Mouse (Mus musculus): Measurements from ENCODE around the gene Sema4a. TPM values are rescaled to one million over a fixed set of nuclear protein-coding genes. Genes with fewer than 3 reads are reported as not detected.

Sema4a gene
- polyA plus RNA-seq, 1 experiment from 2014 or later, result 13.6 TPM

DNA sequence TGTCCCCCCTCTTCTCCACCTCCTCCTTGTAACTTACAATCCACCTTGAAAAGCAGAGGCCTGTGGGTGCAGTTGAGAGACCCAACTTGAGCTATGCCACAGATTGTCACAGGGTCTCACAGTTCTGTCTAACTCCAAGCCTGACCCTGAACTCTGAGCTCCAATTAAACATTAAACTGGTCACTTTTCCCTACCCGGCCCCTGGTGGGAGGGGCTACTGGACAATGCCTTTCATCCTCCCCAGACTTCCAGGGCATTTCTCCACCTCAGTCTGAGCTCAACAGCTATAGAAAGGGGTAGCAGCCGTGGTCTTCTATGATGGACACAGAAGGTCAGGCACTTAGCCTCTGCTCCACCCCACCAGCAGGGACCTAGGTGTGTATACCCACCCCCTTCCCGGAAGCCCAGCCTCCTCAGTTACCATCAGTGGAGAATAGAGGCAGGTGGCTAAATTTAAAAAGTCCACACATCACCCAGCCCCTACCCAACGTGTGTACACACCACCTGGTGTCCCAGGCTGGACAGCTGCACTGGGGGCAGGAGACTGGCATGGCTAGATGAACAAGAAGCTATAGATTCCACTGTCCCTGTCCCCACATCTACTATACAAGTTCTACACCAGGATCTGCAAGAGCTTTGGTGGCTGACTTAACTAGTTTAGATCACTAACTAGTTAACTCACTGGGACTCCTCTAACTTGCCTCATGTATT, 39.8 kb upstream of the Sema4a start:
- Histone ChIP-seq H3K27ac (no peak overlapping the region), H3K36me3 (no peaks in the 10 kb centered on the region), H3K4me1 (peaks cover 14% of the 10 kb centered on the region), H3K9ac (no peak overlapping the region), H3K4me3 (no peak overlapping the region), H3K9me3 (no peaks in the 10 kb centered on the region), H3K27me3 (replicated peaks) (peaks cover 32% of the 10 kb centered on the region), H3K4me2 (replicated peaks) (peak overlapping the region; percentile 94; the same call in 1 of the 2 replicates)
- WGBS, result 39% methylated on average over 4 of the region's 4 CpGs
- no peak for ATAC-seq (ENCODE audit: low FRiP score, low read depth)

DNA sequence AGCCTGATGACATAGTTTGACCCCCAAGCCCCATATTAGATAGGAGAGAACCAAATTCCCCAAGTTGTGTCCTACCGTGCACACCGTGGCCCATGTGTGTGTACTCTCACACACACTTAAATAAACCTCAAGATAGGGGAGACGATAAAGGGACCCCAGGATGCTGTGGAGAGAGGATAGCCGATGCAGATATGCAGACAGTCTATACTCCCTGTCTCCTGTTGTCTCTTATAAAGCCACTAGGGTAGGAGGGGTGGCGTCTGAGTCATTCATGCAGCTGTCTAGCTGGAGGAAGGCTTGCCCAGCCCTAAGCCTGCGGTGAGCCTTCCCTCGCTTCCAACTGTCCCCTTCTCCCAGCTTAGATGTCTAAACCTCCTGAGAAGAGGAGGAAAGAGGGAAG, 39.1 kb upstream of the Sema4a start:
- peaks cover 28% of the 10 kb centered on the region for H3K27me3 ChIP-seq (replicated peaks)

DNA sequence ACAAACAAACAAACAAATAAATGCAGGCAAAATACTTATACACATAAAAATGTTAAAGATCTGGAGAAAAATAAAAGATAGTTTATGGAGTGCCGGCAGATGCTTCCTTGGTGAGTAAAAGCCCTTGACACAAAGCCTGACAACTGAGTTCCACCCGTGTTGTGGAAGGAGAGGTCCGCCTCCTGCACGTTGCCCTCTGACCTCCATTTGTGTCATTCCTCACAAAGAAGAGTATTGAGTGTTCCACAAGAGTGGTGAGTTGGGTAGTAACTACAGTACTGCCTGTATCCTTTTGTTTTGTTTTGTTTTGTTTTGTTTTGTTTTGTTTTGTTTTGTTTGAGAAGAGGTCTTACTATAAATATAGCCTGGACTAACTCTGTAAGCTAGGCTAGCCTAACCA, 38.6 kb upstream of the Sema4a start:
- H3K4me3 ChIP-seq, result no peak overlapping the region
- H3K9me3 ChIP-seq, result no peaks in the 10 kb centered on the region
- H3K4me1 ChIP-seq, result peaks cover 14% of the 10 kb centered on the region
- whole genome bisulfite sequencing, result 69% methylated on average over 4 of the region's 4 CpGs
- no peak overlapping the region for H3K9ac ChIP-seq
- no peak for ATAC-seq (ENCODE audit: low FRiP score, low read depth)
- peaks cover 28% of the 10 kb centered on the region for H3K27me3 ChIP-seq (replicated peaks)
- H3K27ac ChIP-seq, result no peak overlapping the region
- no peaks in the 10 kb centered on the region for H3K36me3 ChIP-seq
- no peak overlapping the region for H3K4me2 ChIP-seq (replicated peaks)

More for the DNA sequence above, 39.1 kb upstream of the Sema4a start:
- Histone ChIP-seq H3K36me3 (no peaks in the 10 kb centered on the region), H3K9me3 (no peaks in the 10 kb centered on the region), H3K4me2 (replicated peaks) (no peak overlapping the region), H3K27ac (no peak overlapping the region), H3K9ac (no peak overlapping the region), H3K4me1 (peaks cover 14% of the 10 kb centered on the region), H3K4me3 (no peak overlapping the region)
- WGBS, result 81% methylated on average over 7 of the region's 7 CpGs
- ATAC-seq (ENCODE audit: low FRiP score, low read depth), result no peak

DNA sequence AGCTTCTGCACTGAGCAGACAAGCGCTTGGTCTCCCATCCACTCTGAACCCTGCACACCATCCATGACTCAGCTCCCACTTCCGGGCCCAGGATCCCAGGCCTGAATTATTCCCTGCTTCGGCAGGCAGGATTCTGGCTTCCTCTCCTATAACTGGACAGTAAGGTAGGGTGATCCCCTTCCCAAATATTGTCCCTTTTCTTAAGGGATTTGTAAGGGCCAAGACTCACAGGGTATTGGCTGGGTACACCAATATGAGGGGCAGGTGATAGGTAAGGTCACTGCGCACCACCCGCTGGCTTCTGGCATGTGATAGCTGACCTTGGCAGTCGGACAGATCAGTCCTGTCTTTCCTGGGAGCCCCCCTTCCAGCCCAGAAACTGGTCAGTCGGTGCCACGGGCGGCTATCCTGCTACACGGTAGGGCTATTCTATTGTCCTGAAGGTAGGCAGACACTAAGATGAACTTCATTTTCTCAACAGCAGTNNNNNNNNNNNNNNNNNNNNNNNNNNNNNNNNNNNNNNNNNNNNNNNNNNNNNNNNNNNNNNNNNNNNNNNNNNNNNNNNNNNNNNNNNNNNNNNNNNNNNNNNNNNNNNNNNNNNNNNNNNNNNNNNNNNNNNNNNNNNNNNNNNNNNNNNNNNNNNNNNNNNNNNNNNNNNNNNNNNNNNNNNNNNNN, 34.9 kb upstream of the Sema4a start:
- Histone ChIP-seq H3K9me3 (no peaks in the 10 kb centered on the region), H3K27me3 (replicated peaks) (peaks cover 4% of the 10 kb centered on the region), H3K9ac (no peak overlapping the region), H3K4me1 (peaks cover 11% of the 10 kb centered on the region), H3K4me3 (no peak overlapping the region), H3K36me3 (no peaks in the 10 kb centered on the region), H3K4me2 (replicated peaks) (no peak overlapping the region), H3K27ac (no peak overlapping the region)
- WGBS, result 85% methylated on average over 10 of the region's 10 CpGs
- ATAC-seq (ENCODE audit: low FRiP score, low read depth), result no peak

DNA sequence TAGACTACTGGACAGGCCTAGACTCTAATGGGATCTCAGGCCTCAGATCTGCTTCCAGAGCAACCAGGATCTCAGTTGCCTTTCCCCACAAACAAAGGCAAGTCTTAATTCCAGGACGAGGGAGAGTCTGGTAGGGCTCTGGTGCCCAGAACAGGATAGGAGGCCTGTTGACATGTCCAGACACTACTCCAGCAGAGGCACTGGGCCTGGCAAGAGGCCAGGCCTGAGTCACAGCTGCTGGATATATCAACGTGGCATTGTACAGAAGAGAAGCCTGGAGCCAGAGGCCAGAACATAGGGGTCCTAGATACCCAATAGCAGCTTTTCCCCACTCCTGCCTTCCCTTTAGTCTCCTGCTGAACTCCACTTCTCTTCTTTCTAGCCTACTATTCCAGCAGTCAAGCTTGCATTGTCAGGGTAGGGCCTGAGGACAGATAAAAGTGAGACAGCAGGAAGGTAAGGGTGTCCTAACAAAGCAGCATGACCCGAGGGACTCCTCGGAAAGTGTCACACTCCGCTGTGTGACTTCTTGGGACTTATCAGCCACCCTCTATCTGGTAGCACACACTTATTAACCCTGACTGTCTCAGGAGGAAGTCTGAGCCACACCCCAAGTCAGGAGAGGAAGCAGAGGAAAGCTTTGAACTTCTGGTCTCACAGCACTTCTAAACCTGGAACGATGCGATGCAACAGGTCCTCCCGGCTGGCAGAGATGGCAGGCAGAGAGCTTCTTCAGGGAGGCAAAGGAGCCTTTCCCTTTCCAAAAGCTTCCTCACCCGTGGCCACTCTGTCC, 34.0 kb upstream of the Sema4a start:
- ATAC-seq (ENCODE audit: low FRiP score, low read depth), result no peak
- H3K27ac ChIP-seq, result no peak overlapping the region

DNA sequence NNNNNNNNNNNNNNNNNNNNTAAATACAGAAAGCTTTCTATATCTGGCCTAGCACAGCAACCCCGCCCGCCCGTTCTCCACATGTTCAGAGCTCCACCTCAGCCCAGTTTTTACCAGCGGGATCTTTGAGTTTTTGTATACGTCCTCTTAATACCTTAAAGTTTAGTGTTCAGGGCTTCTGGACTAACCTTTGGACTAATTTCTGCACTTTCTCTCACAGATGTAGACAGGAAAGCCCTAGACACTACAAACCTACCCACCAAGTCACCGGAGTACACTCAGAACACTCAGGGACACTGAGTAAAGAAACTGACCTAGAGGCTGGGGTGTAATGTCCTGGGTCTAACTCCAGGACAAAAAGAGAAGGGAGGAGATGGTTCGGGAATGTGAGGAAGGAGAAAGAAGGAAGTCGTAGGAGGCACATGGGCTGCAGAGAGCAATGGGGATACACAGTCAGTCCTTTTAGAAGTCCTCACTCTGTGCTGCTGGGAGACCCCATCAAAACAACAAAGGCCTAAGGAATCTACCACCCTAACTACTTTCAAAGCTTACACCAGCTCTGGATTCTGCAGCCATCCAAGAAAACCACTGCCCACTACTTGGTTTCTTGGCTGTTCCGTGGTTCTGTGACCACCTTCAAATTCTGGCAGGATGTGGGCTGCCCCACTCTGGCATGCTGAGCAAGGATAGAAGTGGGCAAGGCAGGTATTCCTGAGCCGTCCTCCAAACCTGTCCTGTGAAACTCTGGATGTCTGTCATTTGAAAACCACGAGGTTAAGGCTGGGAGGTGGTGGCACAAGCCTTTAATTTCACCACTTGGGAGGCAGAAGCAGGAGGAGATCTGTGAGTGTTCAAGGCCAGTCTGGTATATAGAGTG, 33.0 kb upstream of the Sema4a start:
- no peaks in the 10 kb centered on the region for H3K36me3 ChIP-seq
- H3K27ac ChIP-seq, result no peak overlapping the region
- no peak overlapping the region for H3K9ac ChIP-seq
- WGBS, result 80% methylated on average over 11 of the region's 11 CpGs
- no peaks in the 10 kb centered on the region for H3K27me3 ChIP-seq (replicated peaks)
- no peak overlapping the region for H3K4me3 ChIP-seq
- peaks cover 11% of the 10 kb centered on the region for H3K4me1 ChIP-seq
- no peaks in the 10 kb centered on the region for H3K9me3 ChIP-seq
- H3K4me2 ChIP-seq (replicated peaks), result peak overlapping the region; percentile 74; the same call in 1 of the 2 replicates
- ATAC-seq (ENCODE audit: low FRiP score, low read depth), result no peak

More for the DNA sequence above, 34.0 kb upstream of the Sema4a start:
- Histone ChIP-seq H3K9me3 (no peaks in the 10 kb centered on the region), H3K9ac (no peak overlapping the region), H3K27me3 (replicated peaks) (no peaks in the 10 kb centered on the region), H3K36me3 (no peaks in the 10 kb centered on the region), H3K4me1 (peaks cover 11% of the 10 kb centered on the region), H3K4me2 (replicated peaks) (no peak overlapping the region), H3K4me3 (no peak overlapping the region)
- WGBS, result 73% methylated on average over 9 of the region's 9 CpGs

DNA sequence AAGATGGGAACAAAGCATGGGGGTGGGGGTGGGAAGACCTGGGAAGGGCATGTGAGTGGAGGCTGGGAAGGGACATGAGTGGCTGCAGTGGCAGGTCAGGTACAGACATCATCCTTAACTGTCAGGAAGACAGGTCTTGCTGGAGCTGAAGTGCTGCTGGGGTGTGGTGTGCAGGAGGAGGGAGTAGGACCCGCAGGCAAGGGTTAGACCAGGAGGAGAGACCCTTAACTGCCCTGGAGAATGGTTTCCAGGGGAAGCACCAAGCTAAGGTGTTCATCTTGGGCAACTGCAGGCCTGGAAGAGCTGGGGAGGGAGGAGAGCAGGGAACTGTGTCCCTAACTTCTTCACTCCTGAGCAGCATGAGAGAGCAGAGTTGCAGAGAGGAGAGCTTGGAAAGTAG, 26.4 kb upstream of the Sema4a start:
- Histone ChIP-seq H3K9me3 (no peaks in the 10 kb centered on the region), H3K4me3 (no peak overlapping the region), H3K36me3 (peaks cover 6% of the 10 kb centered on the region; the same call in 1 of the 2 replicates), H3K27ac (no peak overlapping the region), H3K27me3 (replicated peaks) (peaks cover 52% of the 10 kb centered on the region), H3K9ac (no peak overlapping the region), H3K4me2 (replicated peaks) (no peak overlapping the region), H3K4me1 (peaks cover 8% of the 10 kb centered on the region)
- WGBS, result 77% methylated on average over 1 of the region's 1 CpGs
- ATAC-seq (ENCODE audit: low FRiP score, low read depth), result no peak

DNA sequence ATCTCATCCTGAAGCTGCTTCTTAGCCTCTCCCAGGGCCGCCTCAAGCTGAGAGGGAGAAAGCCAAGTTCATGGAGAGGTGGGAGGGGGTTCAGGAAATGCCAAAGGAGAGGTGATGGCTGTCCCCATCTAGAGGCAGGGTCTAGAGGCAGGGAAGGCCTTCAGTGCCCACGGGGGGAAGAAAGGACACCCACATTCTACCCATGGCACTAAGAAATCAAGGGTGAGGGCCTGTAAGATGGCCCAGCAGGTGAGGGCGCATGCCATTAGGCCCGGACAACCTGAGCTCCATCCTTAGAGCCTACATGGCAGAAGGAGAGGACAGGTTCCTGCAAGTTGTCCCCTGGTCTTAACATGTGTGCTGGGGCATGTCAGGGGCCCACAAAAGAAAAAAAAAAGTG, 25.9 kb upstream of the Sema4a start:
- ATAC-seq (ENCODE audit: low FRiP score, low read depth), result no peak
- Histone ChIP-seq H3K4me3 (no peak overlapping the region), H3K36me3 (peaks cover 6% of the 10 kb centered on the region; the same call in 1 of the 2 replicates), H3K4me2 (replicated peaks) (no peak overlapping the region), H3K27me3 (replicated peaks) (peaks cover 57% of the 10 kb centered on the region), H3K9me3 (no peaks in the 10 kb centered on the region), H3K9ac (no peak overlapping the region), H3K4me1 (peaks cover 6% of the 10 kb centered on the region), H3K27ac (no peak overlapping the region)
- WGBS, result 69% methylated on average over 4 of the region's 4 CpGs

DNA sequence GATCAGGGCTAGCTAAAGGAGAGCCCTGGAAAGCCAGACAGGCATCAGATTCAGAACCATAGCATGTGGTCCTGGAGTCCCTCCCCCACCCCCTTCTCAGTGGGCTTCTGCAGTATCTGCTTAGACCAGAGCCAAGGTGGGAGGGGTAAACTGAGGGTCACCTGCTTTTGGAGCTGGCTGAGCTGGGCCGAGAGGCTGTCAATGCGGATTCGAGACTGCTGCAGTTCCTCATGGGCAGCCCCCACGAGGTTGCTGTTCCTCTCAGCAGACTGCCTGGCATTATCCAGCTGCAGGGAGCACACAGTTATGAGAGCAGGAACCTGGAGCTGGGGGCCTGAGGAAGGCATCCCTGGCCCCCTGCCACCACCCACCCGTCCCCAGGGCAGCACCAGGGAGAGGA, 25.1 kb upstream of the Sema4a start:
- H3K9ac ChIP-seq, result no peak overlapping the region
- WGBS, result 67% methylated on average over 5 of the region's 5 CpGs
- H3K4me2 ChIP-seq (replicated peaks), result no peak overlapping the region
- H3K4me1 ChIP-seq, result peaks cover 6% of the 10 kb centered on the region
- peaks cover 6% of the 10 kb centered on the region; the same call in 1 of the 2 replicates for H3K36me3 ChIP-seq
- H3K9me3 ChIP-seq, result no peaks in the 10 kb centered on the region
- ATAC-seq (ENCODE audit: low FRiP score, low read depth), result no peak
- H3K4me3 ChIP-seq, result no peak overlapping the region
- H3K27ac ChIP-seq, result no peak overlapping the region
- H3K27me3 ChIP-seq (replicated peaks), result peaks cover 58% of the 10 kb centered on the region

DNA sequence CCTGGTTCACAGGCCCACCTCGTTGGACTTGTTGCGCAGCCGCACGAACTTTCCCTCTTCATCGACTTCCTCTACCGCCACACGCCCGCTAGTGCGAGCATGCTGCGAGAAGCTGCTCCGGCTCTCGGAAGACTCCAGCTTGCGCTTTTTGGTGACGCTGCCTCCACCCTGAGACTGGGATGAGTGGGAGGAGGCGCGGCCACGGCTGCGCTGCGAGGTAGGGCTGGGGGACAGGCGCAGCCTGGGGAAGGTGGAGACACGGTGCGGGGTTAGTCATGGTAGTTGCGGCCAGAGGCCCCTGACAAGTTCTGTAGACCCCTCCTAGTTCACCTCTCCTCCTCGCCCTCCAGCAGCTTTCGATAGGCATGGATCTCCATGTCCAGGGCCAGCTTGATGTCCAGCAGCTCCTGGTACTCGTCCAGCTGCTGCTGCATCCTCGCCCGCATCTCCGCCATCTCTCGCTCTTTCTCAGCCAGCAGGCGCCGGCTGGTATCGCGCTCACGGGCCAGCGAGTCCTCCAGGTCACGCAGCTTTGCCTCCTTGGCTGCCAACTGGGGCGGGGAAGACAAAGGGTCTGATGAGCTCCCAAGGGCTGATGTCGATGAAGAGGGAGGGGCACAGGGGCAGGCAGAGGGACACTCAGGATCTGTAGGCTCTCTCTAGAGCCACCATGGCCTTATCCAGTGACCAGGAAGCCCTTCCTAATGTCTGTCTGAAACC, 23.8 kb upstream of the Sema4a start:
- H3K4me2 ChIP-seq (replicated peaks), result peak overlapping the region; percentile 56
- H3K9ac ChIP-seq, result peak overlapping the region; percentile 35; the same call in 1 of the 2 replicates
- no peak for ATAC-seq (ENCODE audit: low FRiP score, low read depth)
- H3K4me3 ChIP-seq, result peak overlapping the region; percentile 17; the same call in 1 of the 2 replicates
- peaks cover 58% of the 10 kb centered on the region for H3K27me3 ChIP-seq (replicated peaks)
- H3K36me3 ChIP-seq, result peaks cover 6% of the 10 kb centered on the region; the same call in 1 of the 2 replicates
- no peaks in the 10 kb centered on the region for H3K9me3 ChIP-seq
- no peak overlapping the region for H3K27ac ChIP-seq
- WGBS, result 10% methylated on average over 39 of the region's 39 CpGs
- H3K4me1 ChIP-seq, result peaks cover 6% of the 10 kb centered on the region

DNA sequence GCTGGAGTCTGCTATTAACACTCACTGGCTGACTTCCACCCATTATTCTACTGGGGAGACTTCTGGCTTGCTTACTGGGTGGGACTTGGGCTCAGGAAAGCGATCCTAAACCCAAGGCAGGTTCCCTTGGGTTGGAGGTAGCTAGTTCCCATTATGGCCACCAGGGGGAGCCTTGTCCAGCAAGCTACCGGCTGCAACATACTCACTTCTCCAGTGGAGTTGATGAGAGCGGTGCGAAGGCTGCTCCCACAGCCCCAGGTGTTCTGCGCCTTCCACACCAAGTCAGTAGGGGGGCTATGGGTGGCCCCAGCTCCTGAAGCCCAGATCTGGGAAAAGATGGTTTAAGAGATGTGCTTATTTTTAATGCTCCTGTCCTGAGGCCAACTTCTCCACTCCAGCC, 22.6 kb upstream of the Sema4a start:
- WGBS, result 2% methylated on average over 5 of the region's 5 CpGs

More for the DNA sequence above, 22.6 kb upstream of the Sema4a start:
- peak; percentile 34; the same call in 1 of the 2 replicates for ATAC-seq (ENCODE audit: low FRiP score, low read depth)
- H3K36me3 ChIP-seq, result peaks cover 6% of the 10 kb centered on the region; the same call in 1 of the 2 replicates
- H3K4me3 ChIP-seq, result no peak overlapping the region
- H3K27ac ChIP-seq, result no peak overlapping the region
- H3K9ac ChIP-seq, result no peak overlapping the region
- no peaks in the 10 kb centered on the region for H3K9me3 ChIP-seq
- H3K27me3 ChIP-seq (replicated peaks), result peaks cover 58% of the 10 kb centered on the region
- H3K4me2 ChIP-seq (replicated peaks), result no peak overlapping the region
- peaks cover 6% of the 10 kb centered on the region for H3K4me1 ChIP-seq
